Mouse (Mus musculus) midbrain, embryonic 13.5 days (tissue): ENCODE measurements around the gene Tfec. TPM values are rescaled to one million over a fixed set of nuclear protein-coding genes. Genes with fewer than 3 reads are reported as not detected.

Source experiments
- ATAC-seq: fragments of 200-750 bp; cut with Nextera tagmentation; 2 replicates; pipeline ENCODE4 v1.8.0; 2017; ENCODE audit warnings: mild to moderate bottlenecking, moderate TSS enrichment, moderate library complexity
- H3K27ac ChIP-seq: fragments of 300-500 bp; sonication (generic); 2 replicates; pipeline ENCODE4 v1.5.1; 2015; ENCODE audit warnings: inconsistent platforms, mild to moderate bottlenecking, moderate library complexity
- H3K27me3 ChIP-seq: fragments of 300-500 bp; sonication (generic); 2 replicates; pipeline ENCODE4 v1.6.1; 2015; ENCODE audit warnings: mild to moderate bottlenecking, inconsistent platforms
- H3K36me3 ChIP-seq: fragments of 300-500 bp; sonication (generic); 2 replicates; pipeline ENCODE4 v1.6.1; 2015; ENCODE audit warnings: mild to moderate bottlenecking, inconsistent platforms
- H3K4me1 ChIP-seq: fragments of 300-500 bp; sonication (generic); replicated peaks from 2 replicates; pipeline ENCODE4 v1.6.1; 2015; ENCODE audit warnings: inconsistent platforms
- H3K4me2 ChIP-seq: fragments of 300-500 bp; sonication (generic); replicated peaks from 2 replicates; pipeline ENCODE4 v1.6.1; 2015; ENCODE audit warnings: moderate library complexity, mild to moderate bottlenecking, inconsistent platforms
- H3K4me3 ChIP-seq: fragments of 300-500 bp; sonication (generic); replicated peaks from 2 replicates; pipeline ENCODE4 v1.5.1; 2015; ENCODE audit warnings: mild to moderate bottlenecking, inconsistent platforms
- H3K9ac ChIP-seq: fragments of 300-500 bp; sonication (generic); replicated peaks from 2 replicates; pipeline ENCODE4 v1.6.1; 2015; ENCODE audit warnings: mild to moderate bottlenecking, inconsistent platforms
- H3K9me3 ChIP-seq: fragments of 300-500 bp; sonication (generic); 2 replicates; pipeline ENCODE4 v1.6.1; 2016; ENCODE audit warnings: mild to moderate bottlenecking, inconsistent platforms
- WGBS: fragments of 180-500 bp; shearing (Covaris S2); methylation state at CpG from one replicate; pipeline ENCODE4 v1.1.7; 2015; 5-methylcytosine and 5-hydroxymethylcytosine counted together
- polyA plus RNA-seq: library from polyadenylated mRNA; unstranded; fragments of >200 nt; fragmentation: Nextera tagmentation; extraction: Ambion mirVana; gene quantifications from 2 replicates; pipeline ENCODE4 v1.2.1, GENCODE M21; 2015

The Tfec gene
- polyA plus RNA-seq, 1 experiment from 2014 or later: 0.62 TPM

- Histone ChIP-seq H3K27me3 (no peaks in the 10 kb centered on the region), H3K4me2 (no peak overlapping the region), H3K4me1 (no peaks in the 10 kb centered on the region), H3K4me3 (no peak overlapping the region), H3K9me3 (no peaks in the 10 kb centered on the region), H3K27ac (no peak overlapping the region), H3K36me3 (no peaks in the 10 kb centered on the region), H3K9ac (no peak overlapping the region)
- ATAC-seq: no peak
- WGBS: 89% methylated on average over 3 of the region's 3 CpGs
These were observed 36.2 kb downstream of the Tfec start for GRCm38 (mm10) chr6:16862050-16862449.

DNA sequence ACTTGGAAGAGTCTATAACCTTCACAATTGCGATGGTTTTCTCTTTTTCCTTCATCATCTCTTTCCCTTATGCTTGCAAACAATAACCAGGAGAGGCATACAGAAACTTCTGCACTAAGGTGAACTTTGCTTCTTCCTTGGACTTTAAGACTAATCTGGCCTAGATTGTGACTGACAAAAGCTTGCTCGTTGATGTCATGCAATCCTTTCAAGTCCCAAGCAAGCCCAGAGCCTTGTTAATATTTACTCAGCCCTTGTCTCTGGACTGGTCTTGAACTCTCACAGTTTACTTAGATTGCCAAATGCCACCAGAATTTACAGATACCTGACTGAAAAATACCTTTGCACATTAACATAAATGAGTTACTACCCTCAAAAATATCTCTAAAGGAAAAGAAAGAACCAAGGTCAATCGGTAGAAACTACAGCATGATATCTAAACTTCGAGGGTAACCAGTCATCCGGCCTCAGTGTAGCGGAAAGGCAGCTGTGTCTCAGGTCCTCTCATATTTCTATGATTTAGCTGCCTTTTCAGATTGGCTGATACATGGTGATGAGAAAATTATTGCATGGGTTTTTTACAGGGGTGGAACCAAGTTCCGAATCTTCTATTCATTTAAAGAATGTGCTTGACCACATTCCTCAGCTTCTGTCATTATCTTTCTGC is 42.2 kb downstream of the Tfec start:
- Histone ChIP-seq H3K4me3 (no peak overlapping the region), H3K4me2 (no peak overlapping the region), H3K9me3 (no peaks in the 10 kb centered on the region), H3K9ac (no peak overlapping the region), H3K27ac (no peak overlapping the region), H3K36me3 (no peaks in the 10 kb centered on the region), H3K4me1 (no peaks in the 10 kb centered on the region), H3K27me3 (no peaks in the 10 kb centered on the region)
- no peak for ATAC-seq
- 93% methylated on average over 7 of the region's 7 CpGs for WGBS

DNA sequence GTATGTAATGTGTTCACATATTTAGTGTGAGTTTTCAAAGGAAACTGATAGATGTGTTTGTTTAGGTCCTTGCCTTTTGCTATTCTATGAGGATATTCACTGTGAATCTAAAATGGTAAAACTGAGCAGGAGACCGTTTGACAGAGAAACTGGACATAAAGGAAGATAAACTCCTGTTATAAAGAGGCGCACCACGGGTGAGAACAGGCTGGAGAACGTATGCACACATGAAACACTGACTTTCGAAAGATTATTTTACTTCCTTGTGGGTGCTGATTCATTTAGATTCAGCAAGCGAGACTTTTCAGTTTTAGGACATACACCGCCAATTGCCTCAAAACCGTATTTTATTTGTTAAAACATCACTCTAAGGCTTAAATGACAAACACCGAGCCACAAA is 43.3 kb downstream of the Tfec start:
- 84% methylated on average over 9 of the region's 9 CpGs for WGBS
- H3K4me3 ChIP-seq: no peak overlapping the region
- H3K4me1 ChIP-seq: no peaks in the 10 kb centered on the region
- no peak for ATAC-seq
- H3K36me3 ChIP-seq: no peaks in the 10 kb centered on the region
- no peak overlapping the region for H3K9ac ChIP-seq
- no peaks in the 10 kb centered on the region for H3K27me3 ChIP-seq
- H3K4me2 ChIP-seq: no peak overlapping the region
- no peak overlapping the region for H3K27ac ChIP-seq
- H3K9me3 ChIP-seq: no peaks in the 10 kb centered on the region

DNA sequence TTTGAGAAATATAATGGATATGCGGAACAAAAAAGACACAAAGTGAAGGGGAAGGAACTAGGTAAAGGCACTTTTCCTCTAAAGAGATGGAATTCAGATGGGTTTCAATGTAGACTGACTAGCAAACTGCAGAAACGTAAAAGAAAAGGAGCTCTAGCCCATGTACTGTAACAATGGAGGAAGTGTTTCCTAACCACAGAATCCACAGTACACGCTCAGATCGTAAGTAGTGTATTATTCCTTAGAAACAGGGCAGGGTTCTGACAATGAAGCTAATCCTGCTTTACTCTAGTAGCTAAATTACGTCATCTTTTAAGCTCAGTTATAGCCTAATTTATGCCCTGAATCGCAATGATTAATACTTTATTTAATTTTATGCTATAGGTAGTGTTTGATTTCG is 51.7 kb downstream of the Tfec start:
- H3K27ac ChIP-seq: no peak overlapping the region
- no peak overlapping the region for H3K4me3 ChIP-seq
- no peak overlapping the region for H3K4me2 ChIP-seq
- no peaks in the 10 kb centered on the region for H3K27me3 ChIP-seq
- no peaks in the 10 kb centered on the region for H3K4me1 ChIP-seq
- 71% methylated on average over 7 of the region's 7 CpGs for WGBS
- no peak for ATAC-seq
- no peak overlapping the region for H3K9ac ChIP-seq
- no peaks in the 10 kb centered on the region for H3K36me3 ChIP-seq
- H3K9me3 ChIP-seq: no peaks in the 10 kb centered on the region

- H3K4me2 ChIP-seq: no peak overlapping the region
- H3K27me3 ChIP-seq: no peaks in the 10 kb centered on the region
- 94% methylated on average over 1 of the region's 1 CpGs for WGBS
- H3K9ac ChIP-seq: no peak overlapping the region
- no peaks in the 10 kb centered on the region for H3K36me3 ChIP-seq
- no peak for ATAC-seq
- no peak overlapping the region for H3K4me3 ChIP-seq
- no peak overlapping the region for H3K27ac ChIP-seq
- no peaks in the 10 kb centered on the region for H3K9me3 ChIP-seq
- no peaks in the 10 kb centered on the region for H3K4me1 ChIP-seq
These were observed 62.6 kb downstream of the Tfec start for GRCm38 (mm10) chr6:16835631-16836030.

- Histone ChIP-seq H3K9me3 (no peaks in the 10 kb centered on the region), H3K4me1 (no peaks in the 10 kb centered on the region), H3K36me3 (no peaks in the 10 kb centered on the region), H3K27me3 (no peaks in the 10 kb centered on the region), H3K4me2 (no peak overlapping the region), H3K4me3 (no peak overlapping the region), H3K27ac (no peak overlapping the region), H3K9ac (no peak overlapping the region)
- ATAC-seq: no peak
These were observed 69.9 kb downstream of the Tfec start for GRCm38 (mm10) chr6:16828304-16828703.

DNA sequence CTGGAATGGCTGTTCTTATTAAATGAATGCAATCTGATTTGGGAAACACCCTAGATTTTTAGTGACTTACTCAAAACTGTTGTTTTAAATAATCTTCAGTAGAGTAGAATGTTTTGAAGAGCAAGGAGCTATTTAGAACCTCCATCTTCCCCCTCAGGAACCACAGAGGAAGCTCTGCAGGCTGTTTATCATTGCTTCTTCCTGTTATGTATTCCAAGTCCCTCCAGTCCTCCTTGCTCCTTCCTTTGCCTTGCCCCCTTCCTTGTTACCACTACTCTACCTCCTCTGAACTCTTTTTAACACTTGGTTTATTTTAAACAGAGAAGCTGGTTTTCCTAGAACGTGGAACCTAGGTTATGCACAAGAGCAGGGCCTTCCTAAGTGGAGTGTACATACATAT is 76.3 kb downstream of the Tfec start:
- no peak for ATAC-seq
- WGBS: 69% methylated on average over 1 of the region's 1 CpGs
- Histone ChIP-seq H3K27me3 (no peaks in the 10 kb centered on the region), H3K36me3 (no peaks in the 10 kb centered on the region), H3K4me1 (no peaks in the 10 kb centered on the region), H3K27ac (no peak overlapping the region), H3K4me2 (no peak overlapping the region), H3K9me3 (no peaks in the 10 kb centered on the region), H3K4me3 (no peak overlapping the region), H3K9ac (no peak overlapping the region)

DNA sequence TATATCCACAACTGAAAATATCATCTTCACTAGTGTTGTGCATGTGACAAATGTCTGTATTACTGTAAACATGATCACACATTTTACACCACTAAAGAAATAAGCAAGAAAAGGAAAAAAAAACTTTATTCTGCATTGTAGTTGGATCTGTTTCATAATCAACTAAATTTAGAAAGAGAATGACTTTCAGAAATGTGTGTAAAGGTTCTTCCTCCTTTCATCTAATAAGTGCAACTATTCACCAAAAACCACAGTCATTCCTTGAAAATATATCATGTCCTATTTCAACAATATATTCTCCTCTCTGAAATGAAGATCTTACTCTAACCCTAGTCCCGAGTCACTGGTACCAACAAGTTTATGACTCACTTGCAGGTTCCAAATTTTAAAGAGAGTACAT is 91.9 kb downstream of the Tfec start:
- 84% methylated on average over 1 of the region's 1 CpGs for WGBS
- no peak overlapping the region for H3K9ac ChIP-seq
- H3K36me3 ChIP-seq: no peaks in the 10 kb centered on the region
- no peaks in the 10 kb centered on the region for H3K9me3 ChIP-seq
- ATAC-seq: no peak
- H3K4me2 ChIP-seq: no peak overlapping the region
- H3K4me3 ChIP-seq: no peak overlapping the region
- H3K27me3 ChIP-seq: no peaks in the 10 kb centered on the region
- no peak overlapping the region for H3K27ac ChIP-seq
- H3K4me1 ChIP-seq: no peaks in the 10 kb centered on the region

GRCm38 (mm10) chr6:16797669-16798068 is 100.6 kb downstream of the Tfec start:
- H3K4me3 ChIP-seq: no peak overlapping the region
- H3K36me3 ChIP-seq: no peaks in the 10 kb centered on the region
- H3K4me2 ChIP-seq: no peak overlapping the region
- H3K4me1 ChIP-seq: peaks cover 7% of the 10 kb centered on the region; the same call in 1 of the 2 replicates
- H3K27me3 ChIP-seq: no peaks in the 10 kb centered on the region
- H3K9ac ChIP-seq: no peak overlapping the region
- ATAC-seq: 0 out of 2 replicates have a peak, but pooled peaks have one; percentile 63
- WGBS: 24% methylated on average over 10 of the region's 10 CpGs
- H3K27ac ChIP-seq: no peak overlapping the region
- no peaks in the 10 kb centered on the region for H3K9me3 ChIP-seq

- no peaks in the 10 kb centered on the region for H3K36me3 ChIP-seq
- peak overlapping the region; percentile 21; the same call in 1 of the 2 replicates for H3K27ac ChIP-seq
- 46% methylated on average over 9 of the region's 9 CpGs for WGBS
- no peaks in the 10 kb centered on the region for H3K9me3 ChIP-seq
- H3K4me1 ChIP-seq: peaks cover 7% of the 10 kb centered on the region; the same call in 1 of the 2 replicates
- H3K9ac ChIP-seq: no peak overlapping the region
- no peaks in the 10 kb centered on the region for H3K27me3 ChIP-seq
- H3K4me3 ChIP-seq: no peak overlapping the region
- 0 out of 2 replicates have a peak, but pooled peaks have one; percentile 20 for ATAC-seq
- 0 out of 2 replicates have a peak overlapping the region, but pooled peaks have one; percentile 13 for H3K4me2 ChIP-seq
These were observed 101.3 kb downstream of the Tfec start for GRCm38 (mm10) chr6:16796914-16797313.

DNA sequence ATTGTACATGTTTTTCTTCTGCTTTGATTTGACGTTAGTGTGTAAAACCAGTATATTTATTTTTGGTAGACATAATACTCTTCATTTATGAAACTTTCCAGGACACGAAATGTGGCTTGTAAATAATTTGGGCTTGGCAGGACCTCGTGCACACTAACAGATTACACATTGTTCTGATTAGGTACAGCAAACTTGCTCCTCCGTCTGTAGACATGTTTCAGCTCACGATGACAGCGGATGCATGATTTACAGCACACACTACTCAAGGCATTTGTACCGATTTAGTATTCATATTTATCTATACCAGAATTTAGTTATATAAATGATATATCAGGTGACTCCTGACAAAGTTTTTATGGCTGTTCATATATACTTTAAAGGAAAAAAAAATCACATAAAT is 104.2 kb downstream of the Tfec start:
- Histone ChIP-seq H3K9ac (no peak overlapping the region), H3K27me3 (no peaks in the 10 kb centered on the region), H3K4me3 (no peak overlapping the region), H3K36me3 (no peaks in the 10 kb centered on the region), H3K9me3 (no peaks in the 10 kb centered on the region), H3K4me2 (no peak overlapping the region), H3K4me1 (peaks cover 7% of the 10 kb centered on the region; the same call in 1 of the 2 replicates), H3K27ac (no peak overlapping the region)
- 85% methylated on average over 7 of the region's 7 CpGs for WGBS
- no peak for ATAC-seq

- Histone ChIP-seq H3K9ac (no peak overlapping the region), H3K36me3 (no peaks in the 10 kb centered on the region), H3K4me1 (no peaks in the 10 kb centered on the region), H3K9me3 (no peaks in the 10 kb centered on the region), H3K4me3 (no peak overlapping the region), H3K27ac (no peak overlapping the region), H3K4me2 (no peak overlapping the region), H3K27me3 (no peaks in the 10 kb centered on the region)
- 90% methylated on average over 3 of the region's 3 CpGs for WGBS
- ATAC-seq: no peak
These were observed 113.1 kb downstream of the Tfec start for GRCm38 (mm10) chr6:16785166-16785565.
